Mouse (Mus musculus) small intestine, adult 2 months (tissue): ENCODE data around the gene Washc4.

Experiments
- CTCF ChIP-seq: fragments of 200-500 bp; IDR thresholded peaks from 2 replicates; pipeline ENCODE4 v1.5.1; 2012; ENCODE audit warnings: low read depth, mild to moderate bottlenecking, control low read depth, inconsistent platforms, low read length, moderate library complexity, mixed read lengths; ENCODE audit not compliant: insufficient replicate concordance, insufficient read length; ENCODE audit errors: extremely low read depth
- POLR2A ChIP-seq: fragments of 200-500 bp; IDR thresholded peaks from 2 replicates; pipeline ENCODE4 v1.6.1; 2012; ENCODE audit warnings: low read depth, mild to moderate bottlenecking, control low read depth, inconsistent platforms, low read length, moderate library complexity

DNA sequence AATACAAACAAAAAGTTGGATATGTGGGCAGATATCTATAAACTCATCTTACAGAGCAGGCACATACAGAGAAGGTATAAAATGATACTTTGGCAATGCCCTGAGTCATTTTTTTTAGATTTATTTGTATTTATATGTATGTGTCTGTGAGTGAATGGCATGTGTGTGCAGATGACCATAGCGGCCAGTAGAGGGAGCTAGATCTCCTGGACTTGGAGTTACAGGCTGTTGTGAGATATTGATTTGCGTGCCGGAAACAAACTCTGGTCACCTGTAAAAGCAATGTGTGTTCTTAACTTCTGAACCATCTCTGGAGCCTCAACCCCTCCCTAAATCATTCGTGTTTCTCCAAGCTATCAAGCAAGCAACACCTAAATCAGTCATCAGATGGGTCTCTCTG, 22.6 kb upstream of the Washc4 start:
- no peak for TF ChIP-seq CTCF
- TF ChIP-seq POLR2A: no peak
